Mouse (Mus musculus) megakaryocyte, embryonic 14.5 days (primary cell): Measurements from ENCODE around the gene Dyx1c1. TPM values are rescaled to one million over a fixed set of nuclear protein-coding genes. Genes with fewer than 3 reads are reported as not detected.

Source experiments
- H3K27me3 ChIP-seq: replicated peaks from 2 replicates; pipeline ENCODE3; 2012; ENCODE audit warnings: inconsistent platforms
- H3K36me3 ChIP-seq: replicated peaks from 2 replicates; pipeline ENCODE3; 2012; ENCODE audit warnings: low read length, inconsistent platforms, mixed read lengths
- H3K4me1 ChIP-seq: 2 replicates; pipeline ENCODE4 v1.6.1; 2012; ENCODE audit warnings: inconsistent platforms
- H3K4me3 ChIP-seq: replicated peaks from 2 replicates; pipeline ENCODE3; 2012; ENCODE audit warnings: moderate library complexity, mild to moderate bottlenecking, inconsistent platforms
- H3K9me3 ChIP-seq: 2 replicates; pipeline ENCODE4 v1.6.1; 2012; ENCODE audit warnings: inconsistent platforms
- FLI1 ChIP-seq: IDR thresholded peaks from 2 replicates; pipeline ENCODE4 v1.6.1; 2012; ENCODE audit warnings: low read length, inconsistent platforms, mixed read lengths
- GATA1 ChIP-seq: IDR thresholded peaks from 3 replicates; pipeline ENCODE4 v1.6.1; 2012; ENCODE audit warnings: mixed read lengths, low read length, inconsistent platforms, borderline replicate concordance
- polyA plus RNA-seq: library from polyadenylated mRNA; stranded (reverse); fragments of >175 nt; gene quantifications from 2 replicates; pipeline ENCODE4 v1.2.3, GENCODE M21; 2012; ENCODE audit warnings: low replicate concordance; ENCODE audit not compliant: insufficient read depth

Gene Dyx1c1
- polyA plus RNA-seq, 1 experiment = not detected

GRCm38 (mm10) chr9:72972435-72972834 is 13.8 kb downstream of the Dyx1c1 start:
- peaks cover 34% of the 10 kb centered on the region for H3K4me1 ChIP-seq
- no peak overlapping the region for H3K4me3 ChIP-seq
- H3K9me3 ChIP-seq = no peaks in the 10 kb centered on the region
- no peaks in the 10 kb centered on the region for H3K27me3 ChIP-seq
- no peaks in the 10 kb centered on the region for H3K36me3 ChIP-seq
- TF ChIP-seq FLI1 (no peak), GATA1 (no peak)

- Histone ChIP-seq H3K9me3 (no peaks in the 10 kb centered on the region), H3K27me3 (no peaks in the 10 kb centered on the region), H3K4me1 (peaks cover 34% of the 10 kb centered on the region), H3K4me3 (no peak overlapping the region), H3K36me3 (no peaks in the 10 kb centered on the region)
- TF ChIP-seq GATA1 (no peak), FLI1 (no peak)
These were observed 14.4 kb downstream of the Dyx1c1 start for GRCm38 (mm10) chr9:72972984-72973383.

- Histone ChIP-seq H3K27me3 (no peaks in the 10 kb centered on the region), H3K4me1 (peaks cover 24% of the 10 kb centered on the region), H3K4me3 (no peak overlapping the region), H3K36me3 (no peaks in the 10 kb centered on the region), H3K9me3 (no peaks in the 10 kb centered on the region)
- no peak for TF ChIP-seq GATA1
- TF ChIP-seq FLI1 = no peak
These were observed 16.1 kb downstream of the Dyx1c1 start for GRCm38 (mm10) chr9:72974734-72975133.

DNA sequence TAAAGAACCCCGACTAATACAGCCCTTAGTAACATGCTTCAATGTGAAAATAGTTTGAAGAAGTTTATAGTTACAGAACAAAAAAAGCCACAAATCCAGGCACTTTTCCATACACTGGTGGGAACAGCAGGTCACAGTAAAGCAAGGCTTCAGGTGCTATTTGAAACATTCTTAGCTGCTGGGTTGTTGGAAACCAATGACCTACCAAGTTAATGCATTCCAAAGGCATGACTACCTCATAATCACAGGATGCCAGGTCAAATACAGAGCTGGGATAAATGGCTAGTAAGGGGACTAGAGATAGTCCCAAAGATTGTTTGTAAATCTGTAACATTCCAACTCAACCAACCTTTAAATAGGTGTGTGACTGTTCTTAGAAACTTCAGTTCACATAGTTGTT is 16.7 kb downstream of the Dyx1c1 start:
- H3K36me3 ChIP-seq = no peaks in the 10 kb centered on the region
- no peak for TF ChIP-seq FLI1
- TF ChIP-seq GATA1 = no peak
- no peaks in the 10 kb centered on the region for H3K27me3 ChIP-seq
- no peak overlapping the region for H3K4me3 ChIP-seq
- no peaks in the 10 kb centered on the region for H3K9me3 ChIP-seq
- peaks cover 19% of the 10 kb centered on the region for H3K4me1 ChIP-seq

DNA sequence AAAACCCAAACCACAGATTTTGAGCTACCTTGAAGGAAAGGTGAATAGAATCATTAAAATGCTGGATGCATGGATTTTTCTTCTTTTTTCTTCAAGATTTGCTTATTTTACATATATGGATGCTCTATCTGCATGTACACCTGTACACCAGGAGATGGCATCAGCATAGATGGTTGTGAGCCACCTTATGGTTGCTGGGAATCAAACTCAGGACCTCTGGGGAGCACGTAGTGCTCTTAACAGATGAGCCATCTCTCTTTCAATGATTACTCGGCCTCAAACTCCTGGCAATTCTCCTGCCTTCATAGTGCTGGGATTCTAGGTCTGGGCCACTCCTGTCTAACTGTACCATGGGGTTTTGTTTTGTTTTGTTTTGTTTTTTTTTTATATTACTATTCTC is 24.5 kb downstream of the Dyx1c1 start:
- Histone ChIP-seq H3K4me3 (no peak overlapping the region), H3K36me3 (no peaks in the 10 kb centered on the region), H3K27me3 (no peaks in the 10 kb centered on the region), H3K4me1 (peaks cover 27% of the 10 kb centered on the region), H3K9me3 (no peaks in the 10 kb centered on the region)
- TF ChIP-seq GATA1 (no peak), FLI1 (no peak)

GRCm38 (mm10) chr9:72985250-72986220 is 26.9 kb downstream of the Dyx1c1 start, which contains the start of the genes Ccpg1os and Ccpg1:
Gene Ccpg1os, minus strand, starts transcription at chr9:72985382.
Gene Ccpg1, plus strand, starts transcription at chr9:72985429.
- peaks cover 41% of the 10 kb centered on the region for H3K4me1 ChIP-seq
- H3K36me3 ChIP-seq = no peaks in the 10 kb centered on the region
- H3K4me3 ChIP-seq = peak within 1 kb of the TSS; percentile 96
- H3K9me3 ChIP-seq = no peaks in the 10 kb centered on the region
- TF ChIP-seq FLI1 (peak; percentile 53; the same call in 1 of the 2 replicates), GATA1 (no peak)
- no peaks in the 10 kb centered on the region for H3K27me3 ChIP-seq

- TF ChIP-seq GATA1 (no peak), FLI1 (no peak)
- Histone ChIP-seq H3K36me3 (no peaks in the 10 kb centered on the region), H3K4me3 (no peak overlapping the region), H3K9me3 (no peaks in the 10 kb centered on the region), H3K4me1 (peaks cover 56% of the 10 kb centered on the region), H3K27me3 (no peaks in the 10 kb centered on the region)
These were observed 29.1 kb downstream of the Dyx1c1 start for GRCm38 (mm10) chr9:72987703-72988102.

GRCm38 (mm10) chr9:72988706-72989105 is 30.1 kb downstream of the Dyx1c1 start:
- H3K4me3 ChIP-seq = no peak overlapping the region
- no peaks in the 10 kb centered on the region for H3K36me3 ChIP-seq
- no peaks in the 10 kb centered on the region for H3K9me3 ChIP-seq
- no peaks in the 10 kb centered on the region for H3K27me3 ChIP-seq
- peaks cover 62% of the 10 kb centered on the region for H3K4me1 ChIP-seq
- TF ChIP-seq GATA1 = no peak
- no peak for TF ChIP-seq FLI1

GRCm38 (mm10) chr9:72991420-72991819 is 32.8 kb downstream of the Dyx1c1 start:
- no peaks in the 10 kb centered on the region for H3K9me3 ChIP-seq
- no peak overlapping the region for H3K4me3 ChIP-seq
- H3K27me3 ChIP-seq = no peaks in the 10 kb centered on the region
- peaks cover 6% of the 10 kb centered on the region for H3K36me3 ChIP-seq
- peaks cover 52% of the 10 kb centered on the region for H3K4me1 ChIP-seq
- TF ChIP-seq FLI1 = no peak

GRCm38 (mm10) chr9:72992576-72992975 is 34.0 kb downstream of the Dyx1c1 start:
- no peaks in the 10 kb centered on the region for H3K9me3 ChIP-seq
- H3K36me3 ChIP-seq = peaks cover 11% of the 10 kb centered on the region
- no peak for TF ChIP-seq FLI1
- no peak for TF ChIP-seq GATA1
- H3K4me1 ChIP-seq = peaks cover 42% of the 10 kb centered on the region
- no peaks in the 10 kb centered on the region for H3K27me3 ChIP-seq
- no peak overlapping the region for H3K4me3 ChIP-seq
